Mouse (Mus musculus): ENCODE results near the gene Dnm1l. TPM values are rescaled to one million over a fixed set of nuclear protein-coding genes. Genes with fewer than 3 reads are reported as not detected.
"Not testable (repeated sequence)": the region's sequence is repeated elsewhere in the genome, so short reads cannot be mapped to it uniquely, and the experiment has no call there.

Gene Dnm1l
- polyA plus RNA-seq (2016; fragmentation: Nextera tagmentation; extraction: Ambion mirVana), result 58.4 and 59.1 TPM in 2 replicates

- peak; percentile 92 for DNase-seq (ENCODE audit: low spot score)
- peaks cover 4% of the 10 kb centered on the region for H3K4me1 ChIP-seq
- peak within 1 kb of the TSS; percentile 90 for H3K27ac ChIP-seq (replicated peaks)
- H3K27me3 ChIP-seq (replicated peaks; ENCODE audit: low read depth, poor library complexity, severe bottlenecking), result no peaks in the 10 kb centered on the region
- peaks cover 2% of the 10 kb centered on the region; the same call in 1 of the 2 replicates for H3K36me3 ChIP-seq (replicated peaks)
- peak within 1 kb of the TSS; percentile 70 for H3K4me3 ChIP-seq
- H3K9me3 ChIP-seq, result no peaks in the 10 kb centered on the region
- WGBS, result under 1% methylated on average over 55 of the region's 55 CpGs
Measured at GRCm38 (mm10) chr16:16358481-16359100, at the start of gene Dnm1l. TSS of gene Dnm1l (minus strand) at chr16:16358959.

DNA sequence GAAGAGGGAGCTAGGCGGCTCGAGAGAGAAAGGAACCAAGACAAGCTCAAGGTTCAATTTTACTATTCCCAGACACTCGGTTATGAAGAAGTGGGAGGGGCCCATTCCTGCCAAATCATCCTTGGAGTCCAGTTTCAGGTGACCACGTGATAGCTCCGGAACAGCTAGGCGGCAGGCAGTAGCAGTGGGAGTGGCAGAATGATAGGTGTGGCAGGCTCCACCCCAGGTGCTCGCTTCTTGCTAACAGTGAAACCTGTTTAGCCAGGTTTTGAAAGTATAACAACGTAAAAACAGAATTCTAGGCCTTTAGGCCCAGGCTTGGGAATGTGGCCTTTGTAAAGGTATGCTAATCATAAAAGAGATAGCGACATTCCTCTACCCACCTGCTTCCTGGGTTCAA lies 8.5 kb upstream of the Dnm1l start:
- WGBS, result 62% methylated on average over 9 of the region's 9 CpGs
- not testable (repeated sequence) for H3K36me3 ChIP-seq (replicated peaks); H3K4me3 ChIP-seq; H3K27ac ChIP-seq (replicated peaks); H3K4me1 ChIP-seq; H3K9me3 ChIP-seq; DNase-seq (ENCODE audit: low spot score); H3K27me3 ChIP-seq (replicated peaks; ENCODE audit: low read depth, poor library complexity, severe bottlenecking)

DNA sequence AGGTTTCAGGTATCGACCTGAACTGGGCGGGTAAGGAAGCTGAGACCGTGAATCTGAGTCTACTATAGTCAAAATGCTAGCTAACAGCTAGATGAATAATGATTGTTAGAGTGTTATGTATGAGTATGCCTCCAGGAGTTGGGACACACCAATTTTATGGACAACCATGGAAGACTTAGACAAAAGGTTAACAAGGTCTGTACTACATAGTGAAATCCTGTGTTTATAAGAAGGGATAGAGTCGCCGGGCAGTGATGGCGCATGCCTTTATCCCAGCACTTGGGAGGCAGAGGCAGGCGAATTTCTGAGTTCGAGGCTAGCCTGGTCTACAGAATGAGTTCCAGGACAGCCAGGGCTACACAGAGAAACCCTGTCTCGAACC lies 333 bp upstream of the Dnm1l start:
- H3K9me3 ChIP-seq; H3K4me1 ChIP-seq; H3K27me3 ChIP-seq (replicated peaks; ENCODE audit: low read depth, poor library complexity, severe bottlenecking); H3K36me3 ChIP-seq (replicated peaks); DNase-seq (ENCODE audit: low spot score): not testable (repeated sequence)
- 54% methylated on average over 9 of the region's 9 CpGs for WGBS
- Histone ChIP-seq H3K4me3 (peak overlapping the region; percentile 70), H3K27ac (replicated peaks) (peak overlapping the region; percentile 90)

DNA sequence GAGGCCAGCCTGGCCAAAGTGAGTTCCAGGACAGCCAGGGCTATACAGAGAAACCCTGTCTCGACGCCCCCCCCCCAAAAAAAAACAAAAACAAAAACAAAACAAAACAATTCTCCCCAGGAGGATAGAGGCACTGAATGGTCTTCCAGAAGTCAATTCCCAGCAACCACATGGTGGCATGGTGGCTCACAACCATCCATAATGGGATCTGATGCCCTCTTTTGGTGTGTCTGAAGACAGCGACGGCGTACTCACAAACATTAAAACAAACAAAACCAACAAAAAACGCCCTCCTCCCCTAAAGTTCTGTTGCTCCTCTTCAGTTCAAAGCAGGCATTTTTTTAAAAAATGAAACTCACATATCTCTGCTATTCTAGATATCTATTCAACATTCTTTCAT lies 851 bp downstream of the Dnm1l start:
- Histone ChIP-seq H3K27ac (replicated peaks) (peak overlapping the region; percentile 90), H3K27me3 (replicated peaks; ENCODE audit: low read depth, poor library complexity, severe bottlenecking) (no peaks in the 10 kb centered on the region), H3K36me3 (replicated peaks) (peaks cover 9% of the 10 kb centered on the region), H3K9me3 (peaks cover under 1% of the 10 kb centered on the region), H3K4me1 (peaks cover 4% of the 10 kb centered on the region), H3K4me3 (peak overlapping the region; percentile 70)
- DNase-seq (ENCODE audit: low spot score), result peak; percentile 21
- 17% methylated on average over 6 of the region's 6 CpGs for WGBS

GRCm38 (mm10) chr16:16346420-16346819 lies 12.3 kb downstream of the Dnm1l start:
- Histone ChIP-seq H3K27ac (replicated peaks) (no peak overlapping the region), H3K4me1 (no peaks in the 10 kb centered on the region), H3K4me3 (no peak overlapping the region), H3K9me3 (no peaks in the 10 kb centered on the region), H3K27me3 (replicated peaks; ENCODE audit: low read depth, poor library complexity, severe bottlenecking) (no peaks in the 10 kb centered on the region), H3K36me3 (replicated peaks) (peaks cover 44% of the 10 kb centered on the region)
- DNase-seq (ENCODE audit: low spot score), result no peak
- 89% methylated on average over 5 of the region's 5 CpGs for WGBS

DNA sequence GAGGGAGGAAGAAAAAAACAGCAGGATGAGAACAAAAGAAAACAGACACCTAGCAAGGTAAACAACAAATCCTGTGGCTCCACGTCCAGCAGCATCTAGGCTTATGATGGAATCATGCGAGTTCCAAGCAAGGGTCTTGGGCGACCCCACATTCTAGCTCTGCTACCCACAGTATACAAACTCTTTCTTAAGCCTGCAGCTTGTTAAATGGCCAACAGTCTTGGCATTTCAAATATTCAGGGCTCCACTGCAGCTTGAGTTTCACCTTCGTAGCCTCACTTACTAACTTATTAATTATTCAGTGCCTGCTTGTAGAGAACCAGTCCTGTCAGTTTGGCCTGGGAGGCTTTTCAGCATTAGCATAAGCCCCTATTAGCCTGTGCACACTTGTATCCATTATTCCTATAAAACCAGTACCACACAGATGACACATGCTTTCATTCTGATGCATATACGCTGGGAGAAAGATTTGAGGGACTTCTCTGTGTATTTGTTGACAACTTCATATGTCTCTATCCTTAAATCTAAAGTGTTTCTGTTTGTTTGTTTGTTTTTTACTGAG lies 32.9 kb downstream of the Dnm1l start:
- H3K36me3 ChIP-seq (replicated peaks), result peaks cover 84% of the 10 kb centered on the region
- no peak for DNase-seq (ENCODE audit: low spot score)

DNA sequence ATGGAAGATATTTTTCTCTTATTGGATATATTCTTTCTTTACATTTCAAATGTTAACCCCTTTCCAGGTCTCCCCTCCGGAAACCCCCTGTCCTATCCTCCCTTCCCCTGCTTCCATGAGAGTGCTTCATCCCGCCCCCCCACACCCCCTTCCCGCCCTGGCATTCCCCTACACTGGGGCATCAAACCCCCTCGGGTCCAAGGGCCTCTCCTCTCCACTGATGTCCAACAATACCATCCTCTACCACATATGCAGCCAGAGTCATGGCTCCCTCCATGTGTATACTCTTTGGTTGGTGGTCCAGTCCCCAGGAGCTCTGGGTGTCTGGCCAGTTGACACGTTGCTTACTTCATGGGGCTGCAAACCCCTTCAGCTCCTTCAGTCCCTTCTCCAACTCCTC lies 47.4 kb downstream of the Dnm1l start:
- no peak overlapping the region for H3K4me3 ChIP-seq
- H3K27me3 ChIP-seq (replicated peaks; ENCODE audit: low read depth, poor library complexity, severe bottlenecking), result no peaks in the 10 kb centered on the region
- WGBS, result 88% methylated on average over 5 of the region's 5 CpGs
- DNase-seq (ENCODE audit: low spot score), result no peak
- peaks cover 90% of the 10 kb centered on the region for H3K36me3 ChIP-seq (replicated peaks)
- H3K9me3 ChIP-seq, result no peaks in the 10 kb centered on the region
- H3K4me1 ChIP-seq, result no peaks in the 10 kb centered on the region
- H3K27ac ChIP-seq (replicated peaks), result no peak overlapping the region

More for the DNA sequence above, 32.9 kb downstream of the Dnm1l start:
- Histone ChIP-seq H3K4me1 (no peaks in the 10 kb centered on the region), H3K27me3 (replicated peaks; ENCODE audit: low read depth, poor library complexity, severe bottlenecking) (no peaks in the 10 kb centered on the region), H3K4me3 (no peak overlapping the region), H3K27ac (replicated peaks) (no peak overlapping the region), H3K9me3 (no peaks in the 10 kb centered on the region)
- WGBS, result 83% methylated on average over 5 of the region's 5 CpGs

DNA sequence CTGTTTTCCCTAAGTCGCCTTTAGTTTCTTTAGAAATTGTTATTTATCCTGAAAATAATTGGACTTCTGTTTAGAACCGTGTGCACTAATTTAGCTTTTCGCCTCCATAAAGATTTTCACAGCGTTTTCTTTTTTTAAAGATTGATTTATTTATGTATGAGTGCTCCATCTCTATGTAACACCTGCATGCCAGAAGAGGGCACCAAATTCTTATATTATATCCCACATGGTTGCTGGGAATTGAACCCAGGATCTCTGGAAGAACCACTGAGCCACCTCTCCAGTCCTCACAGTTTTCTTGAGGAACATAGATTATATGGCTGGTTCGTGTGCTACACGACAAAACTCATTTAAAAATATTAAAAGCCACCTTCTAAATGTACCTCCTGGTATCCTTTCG lies 54.9 kb downstream of the Dnm1l start:
- Histone ChIP-seq H3K4me3 (peak overlapping the region; percentile 94), H3K36me3 (replicated peaks) (peaks cover 30% of the 10 kb centered on the region), H3K4me1 (peaks cover 21% of the 10 kb centered on the region), H3K27ac (replicated peaks) (peak overlapping the region; percentile 95), H3K9me3 (no peaks in the 10 kb centered on the region), H3K27me3 (replicated peaks; ENCODE audit: low read depth, poor library complexity, severe bottlenecking) (no peaks in the 10 kb centered on the region)
- WGBS, result 18% methylated on average over 7 of the region's 7 CpGs
- no peak for DNase-seq (ENCODE audit: low spot score)

- under 1% methylated on average over 61 of the region's 61 CpGs for WGBS
- Histone ChIP-seq H3K36me3 (replicated peaks) (peaks cover 25% of the 10 kb centered on the region), H3K4me3 (peak overlapping the region; percentile 94), H3K27ac (replicated peaks) (peak overlapping the region; percentile 95), H3K9me3 (no peaks in the 10 kb centered on the region), H3K4me1 (peaks cover 21% of the 10 kb centered on the region), H3K27me3 (replicated peaks; ENCODE audit: low read depth, poor library complexity, severe bottlenecking) (no peaks in the 10 kb centered on the region)
- DNase-seq (ENCODE audit: low spot score), result peak; percentile 73
Measured at GRCm38 (mm10) chr16:16303138-16303827, 55.5 kb downstream of the Dnm1l start.

- H3K4me3 ChIP-seq, result peak within 1 kb of the TSS; percentile 94
- no peaks in the 10 kb centered on the region for H3K27me3 ChIP-seq (replicated peaks; ENCODE audit: low read depth, poor library complexity, severe bottlenecking)
- H3K27ac ChIP-seq (replicated peaks), result peak within 1 kb of the TSS; percentile 95
- DNase-seq (ENCODE audit: low spot score), result peak; percentile 92
- WGBS, result under 1% methylated on average over 50 of the region's 50 CpGs
- no peaks in the 10 kb centered on the region for H3K9me3 ChIP-seq
- H3K4me1 ChIP-seq, result peaks cover 21% of the 10 kb centered on the region
- peaks cover 18% of the 10 kb centered on the region for H3K36me3 ChIP-seq (replicated peaks)
Measured at GRCm38 (mm10) chr16:16302369-16303137, 56.2 kb downstream of the Dnm1l start, which contains the start of gene Yars2. TSS of gene Yars2 (plus strand) at chr16:16302965.

DNA sequence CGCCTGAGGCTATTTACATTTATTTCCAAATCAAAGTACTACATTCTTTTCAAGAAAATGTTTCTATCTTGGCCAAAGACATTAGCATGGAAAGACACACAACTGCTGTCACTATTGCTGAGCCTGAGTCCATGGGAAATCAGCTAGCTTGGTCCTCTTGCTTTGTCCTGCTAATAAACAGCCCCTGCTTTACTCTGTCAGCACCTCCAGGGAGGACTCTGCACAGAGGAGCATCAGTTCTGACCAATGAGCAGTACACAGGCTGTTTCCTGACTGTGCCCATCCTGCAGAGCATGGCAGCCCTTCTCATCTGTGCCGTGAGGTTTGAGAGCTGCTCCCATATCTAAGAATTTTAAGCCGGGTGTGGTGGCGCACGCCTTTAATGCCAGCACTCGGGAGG lies 85.0 kb downstream of the Dnm1l start:
- no peaks in the 10 kb centered on the region for H3K9me3 ChIP-seq
- H3K4me1 ChIP-seq, result no peaks in the 10 kb centered on the region
- no peaks in the 10 kb centered on the region for H3K27me3 ChIP-seq (replicated peaks; ENCODE audit: low read depth, poor library complexity, severe bottlenecking)
- H3K36me3 ChIP-seq (replicated peaks), result no peaks in the 10 kb centered on the region
- DNase-seq (ENCODE audit: low spot score), result no peak
- whole genome bisulfite sequencing, result 88% methylated on average over 6 of the region's 6 CpGs
- H3K4me3 ChIP-seq, result no peak overlapping the region
- H3K27ac ChIP-seq (replicated peaks), result no peak overlapping the region

GRCm38 (mm10) chr16:16272978-16273377 lies 85.8 kb downstream of the Dnm1l start:
- Histone ChIP-seq H3K9me3 (no peaks in the 10 kb centered on the region), H3K27me3 (replicated peaks; ENCODE audit: low read depth, poor library complexity, severe bottlenecking) (no peaks in the 10 kb centered on the region), H3K36me3 (replicated peaks) (no peaks in the 10 kb centered on the region), H3K4me3 (no peak overlapping the region), H3K4me1 (no peaks in the 10 kb centered on the region), H3K27ac (replicated peaks) (no peak overlapping the region)
- 65% methylated on average over 3 of the region's 3 CpGs for WGBS
- no peak for DNase-seq (ENCODE audit: low spot score)
